Mouse (Mus musculus): ENCODE measurements at regions not wholly inside any gene's neighbourhood (a gene's known extent, or its start where the extent isn't known, plus 50 kb on each side); places are given as distances from the start of the nearest gene placed in this dataset.
A peak's percentile ranks its signal among the peaks of the same experiment; 100 is the strongest.

GRCm38 (mm10) chr1:10771793-10772192, 642.1 kb upstream of the A830018L16Rik start:
- peak; percentile 59 for DNase-seq (ENCODE audit: low read depth)

DNA sequence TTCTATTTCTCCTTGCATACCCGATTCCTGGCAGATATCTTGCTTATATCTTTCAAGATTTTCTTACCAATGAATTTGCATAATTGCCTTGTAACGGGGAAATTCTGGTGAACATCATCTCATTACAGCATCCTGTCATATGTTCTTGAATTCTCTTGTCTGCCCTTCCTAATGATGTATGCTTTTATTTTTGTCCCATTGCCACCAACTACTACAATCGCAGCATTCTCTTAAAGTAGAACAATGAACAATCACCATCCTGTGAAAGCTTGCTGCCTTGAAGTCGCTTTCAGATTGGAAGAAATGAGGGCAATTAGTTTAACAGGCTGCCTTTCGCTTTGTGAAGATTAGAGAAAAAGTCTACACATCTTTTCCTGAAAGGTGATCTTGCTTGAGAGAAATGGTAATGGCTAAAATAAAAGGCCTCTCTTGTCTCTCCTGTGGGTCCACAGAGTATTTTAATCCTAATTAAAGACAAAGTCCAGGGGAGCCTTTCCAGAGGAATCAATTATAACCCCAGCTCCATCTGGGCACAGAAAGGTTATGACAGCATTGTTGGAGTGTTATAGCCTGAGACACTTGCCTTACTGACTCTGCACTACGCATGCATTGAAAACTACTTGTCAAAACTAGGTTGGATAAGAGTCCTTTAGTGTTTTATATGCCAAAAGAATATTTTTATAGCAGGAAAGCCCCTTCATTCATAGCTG, 619.7 kb upstream of the A830018L16Rik start:
- DNase-seq (ENCODE audit: low read depth) = no peak

- DNase-seq (ENCODE audit: low read depth) = peak; percentile 88
These were observed 578.1 kb upstream of the A830018L16Rik start for GRCm38 (mm10) chr1:10835653-10836415.

DNA sequence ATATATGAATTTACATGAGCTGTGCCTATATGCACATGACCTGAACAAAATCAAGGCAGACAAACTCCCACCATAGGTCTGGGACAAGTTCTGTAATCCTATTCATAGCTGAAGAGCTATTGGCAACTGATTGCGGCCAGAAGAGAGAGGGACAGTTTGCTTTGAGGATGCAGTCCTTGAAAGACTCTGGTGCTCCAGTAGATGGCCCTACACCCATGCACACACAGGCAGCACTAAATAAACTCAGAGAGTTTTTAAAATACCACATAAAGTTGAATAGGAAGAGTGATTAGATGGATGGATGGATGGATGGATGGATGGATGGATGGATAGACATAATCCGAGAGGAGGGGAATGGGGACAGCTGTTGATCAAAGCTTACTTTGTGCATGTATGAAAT, 576.7 kb upstream of the A830018L16Rik start:
- peak; percentile 52 for DNase-seq (ENCODE audit: low read depth)

- DNase-seq (ENCODE audit: low read depth) = no peak
These were observed 561.0 kb upstream of the A830018L16Rik start for GRCm38 (mm10) chr1:10852934-10853333.

- no peak for DNase-seq (ENCODE audit: low read depth)
These were observed 559.4 kb upstream of the A830018L16Rik start for GRCm38 (mm10) chr1:10854495-10854894.

DNA sequence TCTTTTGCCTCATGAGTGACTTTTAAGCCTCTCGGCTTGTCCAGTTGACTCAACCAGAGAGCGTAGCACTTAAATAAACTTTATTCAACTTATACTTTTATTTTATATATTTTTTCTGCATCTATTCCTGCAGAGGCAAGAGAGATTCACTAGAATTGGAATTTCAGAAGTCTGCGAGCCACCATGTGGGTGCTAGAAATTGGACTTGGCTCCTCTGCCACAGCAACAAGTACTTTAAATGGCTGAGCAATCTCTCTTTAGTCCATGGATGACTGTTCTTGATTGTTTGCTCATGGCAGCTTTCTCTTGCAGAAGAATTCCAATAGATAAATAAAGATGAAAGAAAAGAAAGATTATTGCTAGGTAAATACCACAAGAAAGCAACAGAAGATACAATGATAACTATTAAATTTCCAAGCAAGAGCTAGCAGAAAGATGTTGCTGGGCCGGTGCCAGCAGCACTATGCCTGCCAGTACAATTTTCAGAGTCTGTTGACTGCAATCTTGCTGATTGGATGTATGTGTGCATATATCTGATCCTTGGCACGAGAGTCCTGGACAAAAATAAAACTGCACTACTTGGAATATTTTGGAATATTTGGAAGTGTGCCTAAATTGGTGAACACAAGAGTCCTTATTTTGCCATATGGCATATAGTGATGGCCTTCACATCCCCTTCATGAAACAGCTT, 542.6 kb upstream of the A830018L16Rik start:
- peak; percentile 60 for DNase-seq (ENCODE audit: low read depth)

GRCm38 (mm10) chr1:10872266-10872665, 541.6 kb upstream of the A830018L16Rik start:
- peak; percentile 84 for DNase-seq (ENCODE audit: low read depth)

GRCm38 (mm10) chr1:10872726-10873125, 541.2 kb upstream of the A830018L16Rik start:
- DNase-seq (ENCODE audit: low read depth) = peak; percentile 67

DNA sequence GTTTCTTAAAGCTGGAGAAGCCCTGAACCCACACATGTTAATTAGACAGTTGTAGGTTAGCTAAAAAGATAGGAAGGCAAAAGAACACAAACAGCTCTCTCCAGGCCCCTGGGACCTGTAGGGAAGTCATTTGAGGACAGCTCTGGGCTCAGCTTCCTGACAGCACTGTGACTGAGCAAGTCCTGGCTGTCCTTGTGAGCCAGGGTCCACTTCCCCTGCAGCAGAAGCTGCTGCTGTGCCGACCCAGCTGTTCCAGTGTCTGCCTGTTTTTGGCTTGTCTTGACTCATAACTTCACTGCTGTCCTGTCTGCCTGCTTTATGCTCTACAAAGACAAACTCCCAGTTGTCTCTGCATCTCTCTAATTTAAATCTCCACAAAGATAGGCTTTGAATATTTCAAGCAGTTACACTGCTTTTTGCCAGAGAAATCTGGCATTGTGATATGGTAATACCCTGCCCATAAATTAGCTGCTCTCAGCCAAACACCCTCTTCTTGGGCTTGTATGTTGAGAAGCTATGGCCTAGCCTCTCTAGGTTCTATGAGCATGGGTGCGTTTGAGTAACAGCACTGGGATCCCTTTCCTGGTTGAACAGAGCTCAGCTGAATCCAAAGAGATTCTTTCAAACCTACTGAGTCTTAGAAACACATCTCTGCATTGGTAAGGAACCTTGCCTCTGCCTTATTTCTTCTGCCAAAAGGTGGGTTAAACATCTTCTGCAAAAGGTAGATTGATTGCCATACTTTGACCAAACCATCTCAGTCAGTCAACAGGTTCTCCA, 536.3 kb upstream of the A830018L16Rik start:
- DNase-seq (ENCODE audit: low read depth) = peak; percentile 24

GRCm38 (mm10) chr1:10878221-10878760, 535.6 kb upstream of the A830018L16Rik start:
- peak; percentile 73 for DNase-seq (ENCODE audit: low read depth)

DNA sequence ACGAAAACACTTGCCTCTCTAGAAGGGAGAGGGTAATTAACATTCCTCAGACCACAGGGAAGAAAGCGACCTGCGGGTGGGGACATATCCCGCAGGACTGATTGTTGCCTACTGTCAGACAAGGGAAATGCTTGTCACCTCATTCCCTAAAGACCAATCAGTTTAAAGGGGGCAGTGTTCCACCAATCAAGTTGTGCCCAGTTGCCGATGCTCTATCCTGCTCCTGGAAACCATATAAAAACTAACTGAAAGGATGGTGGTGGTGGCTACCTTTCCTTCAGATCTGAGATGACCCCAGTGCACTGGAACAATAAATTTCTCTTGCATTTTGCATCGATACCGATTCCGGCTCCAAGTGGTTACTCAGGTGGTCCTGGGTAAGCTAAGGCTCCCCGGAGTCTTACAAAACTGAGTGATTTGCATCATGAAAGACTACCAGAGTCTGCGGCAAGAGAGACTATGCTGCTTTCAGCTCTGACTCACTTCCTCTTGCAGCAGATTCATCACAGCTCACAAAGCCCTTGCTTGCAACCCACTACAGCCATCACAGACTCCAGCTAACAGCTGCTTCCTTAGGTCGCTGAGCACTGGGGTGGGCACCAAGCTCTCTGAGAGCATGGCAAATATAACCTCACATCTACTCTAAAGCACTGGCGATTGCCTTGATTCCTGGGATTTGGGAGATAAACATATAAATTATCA, 533.7 kb upstream of the A830018L16Rik start:
- peak; percentile 64 for DNase-seq (ENCODE audit: low read depth)

DNA sequence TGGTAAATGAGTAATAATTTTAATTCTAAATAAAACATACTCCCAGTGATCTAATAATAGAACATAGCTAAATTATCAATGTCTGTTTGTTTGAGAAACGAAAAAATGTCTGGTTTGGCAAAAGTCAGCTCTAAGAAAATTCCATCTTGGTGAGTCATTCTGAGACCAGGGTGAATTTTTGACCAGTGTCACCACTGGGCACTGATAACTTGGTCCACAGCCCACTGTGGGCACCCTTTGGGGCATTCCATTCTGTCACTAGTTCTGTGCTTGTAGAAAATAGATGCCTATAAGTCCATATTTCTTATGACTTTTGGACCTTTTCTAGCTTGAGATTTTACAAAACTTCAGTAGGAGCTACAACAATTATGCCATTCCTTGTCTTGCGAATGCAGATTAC, 515.1 kb upstream of the A830018L16Rik start:
- DNase-seq (ENCODE audit: low read depth) = peak; percentile 40

DNA sequence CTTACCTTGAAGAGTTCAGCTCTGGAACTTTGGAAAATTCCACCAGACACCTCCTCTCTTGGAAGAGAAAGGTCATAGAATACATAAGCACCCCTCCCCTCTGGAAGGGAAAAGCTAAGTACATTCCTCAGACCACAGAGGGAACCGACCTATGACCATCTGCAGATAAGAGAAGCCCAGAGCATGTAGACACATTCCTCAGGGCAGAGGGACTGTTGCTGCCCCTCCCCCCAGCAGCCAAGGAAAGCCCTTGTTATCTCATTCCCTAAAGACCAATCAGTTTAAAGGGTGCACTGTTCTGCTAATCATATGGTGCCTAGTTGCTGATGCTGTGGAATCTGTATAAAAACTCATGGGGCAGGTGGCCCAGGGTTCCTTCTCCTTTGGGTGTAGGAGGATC, 511.2 kb upstream of the A830018L16Rik start:
- DNase-seq (ENCODE audit: low read depth) = peak; percentile 12

DNA sequence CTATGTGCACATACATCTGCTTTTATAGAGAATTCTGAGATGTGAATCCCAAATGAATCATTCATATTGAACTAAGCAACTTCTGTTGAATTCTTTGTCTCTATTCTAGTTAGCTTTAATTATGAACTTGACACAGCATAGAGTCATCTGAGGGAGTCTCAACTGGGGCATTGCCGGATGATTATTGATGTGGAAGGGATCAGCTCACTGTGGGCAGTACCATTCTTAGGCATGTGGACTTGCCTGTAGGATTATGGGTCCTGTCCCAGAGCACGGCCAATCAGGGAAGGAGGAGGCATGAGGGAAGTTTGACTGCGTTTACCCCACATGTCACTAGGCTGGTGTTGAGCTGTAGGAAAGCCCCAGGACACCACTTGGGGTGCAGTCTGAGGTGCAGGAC, 493.9 kb upstream of the A830018L16Rik start:
- no peak for DNase-seq (ENCODE audit: low read depth)

- no peak for DNase-seq (ENCODE audit: low read depth)
These were observed 481.4 kb upstream of the A830018L16Rik start for GRCm38 (mm10) chr1:10932378-10933077.

- DNase-seq (ENCODE audit: low read depth) = peak; percentile 40
These were observed 480.7 kb upstream of the A830018L16Rik start for GRCm38 (mm10) chr1:10933206-10933605.

DNA sequence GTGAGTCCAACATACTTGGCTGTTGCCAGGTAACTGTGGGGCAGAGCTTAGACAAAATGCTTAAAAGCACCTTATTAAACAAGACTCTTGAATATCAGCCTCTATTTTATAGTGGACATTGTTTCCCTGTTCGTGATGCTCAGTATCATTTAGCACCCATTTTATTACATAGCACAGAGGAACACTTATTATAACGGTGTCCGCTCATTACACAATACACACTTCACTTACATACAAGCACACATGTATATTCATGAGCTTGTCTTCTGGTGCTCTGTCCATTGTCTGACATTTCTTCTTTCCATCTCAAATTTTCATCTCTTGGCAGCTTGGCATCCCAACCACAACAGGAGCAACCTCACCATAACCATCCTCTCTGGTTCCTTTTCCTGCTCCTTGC, 475.5 kb upstream of the A830018L16Rik start:
- no peak for DNase-seq (ENCODE audit: low read depth)

DNA sequence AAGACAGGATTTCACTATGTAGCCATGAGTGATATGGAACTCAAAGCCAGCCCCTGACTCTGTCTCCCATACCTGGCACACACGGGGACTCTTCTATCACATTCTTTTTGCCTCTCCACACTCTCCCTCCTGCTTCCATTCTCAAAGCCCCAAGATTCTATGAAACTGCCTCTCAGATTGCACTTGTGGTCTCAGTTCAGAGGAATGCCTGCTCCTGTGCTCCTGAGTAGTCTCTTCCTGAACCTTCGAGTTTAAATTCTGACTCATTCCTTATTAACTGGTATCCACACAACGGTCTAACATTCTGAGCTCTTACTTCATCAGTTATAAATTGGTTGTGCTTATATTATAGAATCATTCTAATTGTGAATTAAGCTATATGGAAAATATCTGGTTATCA, 473.6 kb upstream of the A830018L16Rik start:
- DNase-seq (ENCODE audit: low read depth) = peak; percentile 44

- DNase-seq (ENCODE audit: low read depth) = peak; percentile 24
These were observed 470.9 kb upstream of the A830018L16Rik start for GRCm38 (mm10) chr1:10942979-10943378.

All from NIH3T3 (cell line).